Mouse (Mus musculus): ENCODE data around the gene Coro2b. TPM values are rescaled to one million over a fixed set of nuclear protein-coding genes. Genes with fewer than 3 reads are reported as not detected.

The Coro2b gene
- polyA plus RNA-seq, 1 experiment from 2014 or later = 11.1 TPM

DNA sequence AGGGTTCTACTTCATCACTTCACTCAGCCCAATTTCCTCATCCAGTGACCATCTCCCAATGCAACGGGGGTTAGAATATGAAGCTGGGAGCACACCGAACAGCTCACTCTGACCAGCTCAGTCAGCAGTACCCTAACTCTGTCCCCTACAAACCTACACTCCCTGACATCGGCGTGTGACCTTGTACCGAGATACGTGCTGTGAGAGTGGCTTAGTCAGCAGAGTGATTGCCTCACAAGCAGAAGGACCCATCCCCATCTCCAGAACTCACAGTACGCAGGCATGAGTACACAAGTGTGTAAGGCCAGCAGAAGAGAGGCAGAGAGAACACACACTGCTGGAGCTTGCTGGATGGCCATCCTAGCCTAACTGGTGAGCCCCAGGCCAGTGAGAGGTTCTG is 21.7 kb downstream of the Coro2b start:
- Histone ChIP-seq H3K9me3 (ENCODE audit: control insufficient read depth, low read length) (no peaks in the 10 kb centered on the region), H3K27me3 (replicated peaks; ENCODE audit: control insufficient read depth, insufficient read depth, low read length) (no peaks in the 10 kb centered on the region), H3K4me2 (ENCODE audit: low read depth, low read length) (no peak overlapping the region), H3K36me3 (ENCODE audit: control insufficient read depth, insufficient read depth, low read length) (no peaks in the 10 kb centered on the region), H3K27ac (replicated peaks; ENCODE audit: low read depth, low read length) (no peak overlapping the region), H3K9ac (ENCODE audit: low read depth, low read length) (no peak overlapping the region), H3K4me1 (ENCODE audit: control insufficient read depth, insufficient read depth, low read length) (peaks cover 4% of the 10 kb centered on the region; the same call in 1 of the 2 replicates), H3K4me3 (ENCODE audit: low read depth, low read length) (no peak overlapping the region)
- no peak for DNase-seq (ENCODE audit: low spot score)
- ATAC-seq (ENCODE audit: low read depth) = no peak
- 94% methylated on average over 7 of the region's 7 CpGs for WGBS

GRCm38 (mm10) chr9:62513492-62514133 is 23.2 kb downstream of the Coro2b start:
- H3K9me3 ChIP-seq (ENCODE audit: control insufficient read depth, low read length) = no peaks in the 10 kb centered on the region
- H3K4me1 ChIP-seq (ENCODE audit: control insufficient read depth, insufficient read depth, low read length) = peaks cover 4% of the 10 kb centered on the region; the same call in 1 of the 2 replicates
- WGBS = 49% methylated on average over 10 of the region's 10 CpGs
- ATAC-seq (ENCODE audit: low read depth) = no peak
- H3K27ac ChIP-seq (replicated peaks; ENCODE audit: low read depth, low read length) = peak overlapping the region; percentile 50; the same call in 1 of the 2 replicates
- no peak overlapping the region for H3K4me2 ChIP-seq (ENCODE audit: low read depth, low read length)
- DNase-seq (ENCODE audit: low spot score) = peak; percentile 78
- no peak overlapping the region for H3K4me3 ChIP-seq (ENCODE audit: low read depth, low read length)
- H3K27me3 ChIP-seq (replicated peaks; ENCODE audit: control insufficient read depth, insufficient read depth, low read length) = no peaks in the 10 kb centered on the region
- H3K9ac ChIP-seq (ENCODE audit: low read depth, low read length) = no peak overlapping the region
- H3K36me3 ChIP-seq (ENCODE audit: control insufficient read depth, insufficient read depth, low read length) = no peaks in the 10 kb centered on the region

GRCm38 (mm10) chr9:62510530-62510936 is 26.3 kb downstream of the Coro2b start:
- no peak overlapping the region for H3K27ac ChIP-seq (replicated peaks; ENCODE audit: low read depth, low read length)
- 51% methylated on average over 4 of the region's 4 CpGs for WGBS
- H3K9me3 ChIP-seq (ENCODE audit: control insufficient read depth, low read length) = no peaks in the 10 kb centered on the region
- H3K4me2 ChIP-seq (ENCODE audit: low read depth, low read length) = no peak overlapping the region
- peaks cover 4% of the 10 kb centered on the region; the same call in 1 of the 2 replicates for H3K4me1 ChIP-seq (ENCODE audit: control insufficient read depth, insufficient read depth, low read length)
- ATAC-seq (ENCODE audit: low read depth) (peak; percentile 61), DNase-seq (ENCODE audit: low spot score) (peak; percentile 78)
- H3K4me3 ChIP-seq (ENCODE audit: low read depth, low read length) = no peak overlapping the region
- H3K9ac ChIP-seq (ENCODE audit: low read depth, low read length) = no peak overlapping the region
- H3K27me3 ChIP-seq (replicated peaks; ENCODE audit: control insufficient read depth, insufficient read depth, low read length) = no peaks in the 10 kb centered on the region
- H3K36me3 ChIP-seq (ENCODE audit: control insufficient read depth, insufficient read depth, low read length) = no peaks in the 10 kb centered on the region

GRCm38 (mm10) chr9:62509617-62510016 is 27.2 kb downstream of the Coro2b start:
- Histone ChIP-seq H3K4me2 (ENCODE audit: low read depth, low read length) (no peak overlapping the region), H3K27ac (replicated peaks; ENCODE audit: low read depth, low read length) (no peak overlapping the region), H3K9ac (ENCODE audit: low read depth, low read length) (no peak overlapping the region), H3K4me3 (ENCODE audit: low read depth, low read length) (no peak overlapping the region), H3K36me3 (ENCODE audit: control insufficient read depth, insufficient read depth, low read length) (no peaks in the 10 kb centered on the region), H3K27me3 (replicated peaks; ENCODE audit: control insufficient read depth, insufficient read depth, low read length) (no peaks in the 10 kb centered on the region), H3K9me3 (ENCODE audit: control insufficient read depth, low read length) (no peaks in the 10 kb centered on the region), H3K4me1 (ENCODE audit: control insufficient read depth, insufficient read depth, low read length) (peaks cover 4% of the 10 kb centered on the region; the same call in 1 of the 2 replicates)
- no peak for ATAC-seq (ENCODE audit: low read depth)
- WGBS = 91% methylated on average over 6 of the region's 6 CpGs
- no peak for DNase-seq (ENCODE audit: low spot score)

DNA sequence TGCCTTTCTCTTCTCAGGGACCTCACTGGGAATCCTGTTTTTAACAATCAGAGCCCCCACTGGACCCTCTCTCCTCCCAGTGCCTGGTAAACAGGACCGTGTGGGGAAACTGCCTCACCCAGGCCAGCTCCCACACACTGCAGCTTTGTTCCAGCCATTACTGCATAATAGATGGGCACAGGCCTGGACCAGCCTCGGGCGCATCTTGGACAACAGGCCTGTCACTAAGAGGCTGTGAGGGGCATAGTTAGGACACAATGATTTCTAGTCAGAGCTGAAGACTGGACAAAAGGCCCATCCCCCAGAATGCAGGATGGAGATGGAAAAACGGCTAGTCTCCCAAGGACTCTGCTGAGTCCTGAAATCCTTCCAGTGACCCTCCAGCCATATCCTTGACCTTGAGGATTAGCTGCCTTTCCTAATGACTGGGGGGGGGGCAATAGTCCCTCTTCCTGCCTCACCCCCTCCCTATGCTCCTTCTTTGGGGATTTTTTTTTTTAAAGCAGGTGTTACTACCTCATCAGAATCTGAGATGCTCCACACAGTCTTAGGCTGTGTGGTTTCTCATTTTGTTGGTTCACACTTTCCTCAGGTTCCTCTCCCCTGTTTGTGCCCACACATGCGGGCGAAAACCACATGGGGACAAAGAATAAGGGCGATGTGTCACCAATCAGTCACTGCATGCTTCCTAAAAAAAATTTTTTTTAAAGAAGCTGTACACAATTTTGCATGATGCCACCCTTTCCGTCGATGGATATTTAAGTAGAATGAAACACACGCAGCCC is 27.9 kb downstream of the Coro2b start:
- Histone ChIP-seq H3K27ac (replicated peaks; ENCODE audit: low read depth, low read length) (no peak overlapping the region), H3K9me3 (ENCODE audit: control insufficient read depth, low read length) (no peaks in the 10 kb centered on the region), H3K4me3 (ENCODE audit: low read depth, low read length) (no peak overlapping the region), H3K4me2 (ENCODE audit: low read depth, low read length) (no peak overlapping the region), H3K4me1 (ENCODE audit: control insufficient read depth, insufficient read depth, low read length) (peaks cover under 1% of the 10 kb centered on the region; the same call in 1 of the 2 replicates), H3K36me3 (ENCODE audit: control insufficient read depth, insufficient read depth, low read length) (no peaks in the 10 kb centered on the region), H3K27me3 (replicated peaks; ENCODE audit: control insufficient read depth, insufficient read depth, low read length) (no peaks in the 10 kb centered on the region), H3K9ac (ENCODE audit: low read depth, low read length) (no peak overlapping the region)
- ATAC-seq (ENCODE audit: low read depth) (peak; percentile 53; the same call in 1 of the 2 replicates), DNase-seq (ENCODE audit: low spot score) (no peak)
- WGBS = 66% methylated on average over 10 of the region's 10 CpGs

GRCm38 (mm10) chr9:62506467-62507067 is 30.3 kb downstream of the Coro2b start:
- DNase-seq (ENCODE audit: low spot score) = no peak
- Histone ChIP-seq H3K9me3 (ENCODE audit: control insufficient read depth, low read length) (no peaks in the 10 kb centered on the region), H3K27me3 (replicated peaks; ENCODE audit: control insufficient read depth, insufficient read depth, low read length) (no peaks in the 10 kb centered on the region), H3K4me2 (ENCODE audit: low read depth, low read length) (no peak overlapping the region), H3K4me1 (ENCODE audit: control insufficient read depth, insufficient read depth, low read length) (no peaks in the 10 kb centered on the region), H3K27ac (replicated peaks; ENCODE audit: low read depth, low read length) (no peak overlapping the region), H3K9ac (ENCODE audit: low read depth, low read length) (no peak overlapping the region), H3K36me3 (ENCODE audit: control insufficient read depth, insufficient read depth, low read length) (no peaks in the 10 kb centered on the region), H3K4me3 (ENCODE audit: low read depth, low read length) (no peak overlapping the region)
- 81% methylated on average over 11 of the region's 11 CpGs for WGBS
- ATAC-seq (ENCODE audit: low read depth) = no peak

DNA sequence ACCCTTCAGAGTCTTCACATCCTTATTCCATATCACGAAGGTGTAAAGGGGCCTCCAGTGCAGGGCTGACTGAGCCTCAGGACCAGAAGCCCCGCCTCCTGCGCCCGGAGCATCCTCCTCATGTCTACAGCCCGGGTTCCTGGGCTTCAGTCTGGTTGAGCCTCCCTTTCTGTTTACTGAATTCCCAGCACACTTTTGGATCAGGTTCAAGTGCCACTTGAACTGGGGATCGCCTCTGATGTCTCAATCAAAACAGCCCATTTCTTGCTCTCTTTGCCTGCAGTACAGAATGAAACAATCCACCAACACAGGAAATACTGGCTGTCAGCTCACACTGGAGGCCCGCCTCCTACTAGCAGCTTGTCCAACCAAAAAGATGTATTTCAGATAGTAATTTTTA is 32.7 kb downstream of the Coro2b start:
- Histone ChIP-seq H3K4me3 (ENCODE audit: low read depth, low read length) (no peak overlapping the region), H3K4me1 (ENCODE audit: control insufficient read depth, insufficient read depth, low read length) (no peaks in the 10 kb centered on the region), H3K4me2 (ENCODE audit: low read depth, low read length) (no peak overlapping the region), H3K36me3 (ENCODE audit: control insufficient read depth, insufficient read depth, low read length) (no peaks in the 10 kb centered on the region), H3K9ac (ENCODE audit: low read depth, low read length) (no peak overlapping the region), H3K27me3 (replicated peaks; ENCODE audit: control insufficient read depth, insufficient read depth, low read length) (no peaks in the 10 kb centered on the region), H3K9me3 (ENCODE audit: control insufficient read depth, low read length) (no peaks in the 10 kb centered on the region), H3K27ac (replicated peaks; ENCODE audit: low read depth, low read length) (no peak overlapping the region)
- DNase-seq (ENCODE audit: low spot score) (no peak), ATAC-seq (ENCODE audit: low read depth) (no peak)
- WGBS = 56% methylated on average over 7 of the region's 7 CpGs

GRCm38 (mm10) chr9:62502361-62502760 is 34.5 kb downstream of the Coro2b start:
- Histone ChIP-seq H3K27me3 (replicated peaks; ENCODE audit: control insufficient read depth, insufficient read depth, low read length) (no peaks in the 10 kb centered on the region), H3K4me2 (ENCODE audit: low read depth, low read length) (no peak overlapping the region), H3K27ac (replicated peaks; ENCODE audit: low read depth, low read length) (no peak overlapping the region), H3K4me1 (ENCODE audit: control insufficient read depth, insufficient read depth, low read length) (no peaks in the 10 kb centered on the region), H3K9ac (ENCODE audit: low read depth, low read length) (no peak overlapping the region), H3K9me3 (ENCODE audit: control insufficient read depth, low read length) (no peaks in the 10 kb centered on the region), H3K4me3 (ENCODE audit: low read depth, low read length) (no peak overlapping the region), H3K36me3 (ENCODE audit: control insufficient read depth, insufficient read depth, low read length) (no peaks in the 10 kb centered on the region)
- ATAC-seq (ENCODE audit: low read depth) (no peak), DNase-seq (ENCODE audit: low spot score) (no peak)
- 67% methylated on average over 2 of the region's 2 CpGs for WGBS
